In genomic region chr15:100088021-100088420, GRCm38 (mm10) we compare ENCODE assay signal across 12 mouse cellular contexts. TPM values are rescaled to one million over a fixed set of nuclear protein-coding genes. Genes with fewer than 3 reads are reported as not detected.
DNase-seq lines count a peak whose midpoint lies in the region; ATAC-seq lines count a peak whose summit lies in the region.
"Had no signal": no experiment of that assay in that cellular context is flagged by ENCODE, and none has a peak within 500 bp of the region (broad histone marks: within the 10 kb centered on the region; RNA-seq: fewer than 3 reads in every experiment).

No protein-coding gene starts in this region.

- peak overlapping the region; percentile 35; the same call in 1 of the 2 replicates for H3K27ac ChIP-seq in hindbrain, embryonic 10.5 days
- no peak overlapping the region for H3K27ac ChIP-seq in hindbrain, embryonic 11.5 days (ENCODE audit: low read depth, low read length)
- H3K27ac ChIP-seq: forebrain, embryonic 10.5 days; midbrain, embryonic 13.5 days had no signal

- no peaks in the 10 kb centered on the region for H3K9me3 ChIP-seq in hindbrain, embryonic 10.5 days
- no peaks in the 10 kb centered on the region for H3K9me3 ChIP-seq in hindbrain, embryonic 11.5 days (ENCODE audit: control insufficient read depth, low read length)
- H3K9me3 ChIP-seq: forebrain, embryonic 10.5 days; midbrain, embryonic 13.5 days had no signal

- H3K4me2 ChIP-seq in hindbrain, embryonic 11.5 days (replicated peaks; ENCODE audit: low read depth, low read length) = no peak overlapping the region
- H3K4me2 ChIP-seq: midbrain, embryonic 13.5 days had no signal

- no peak for ATAC-seq in hindbrain, embryonic 11.5 days (ENCODE audit: low FRiP score)
- ATAC-seq: activated CD4-positive, CD25-positive, alpha-beta regulatory T cell, adult 4 months; midbrain, embryonic 13.5 days had no signal

- H3K36me3 ChIP-seq in hindbrain, embryonic 10.5 days = no peaks in the 10 kb centered on the region
- no peaks in the 10 kb centered on the region for H3K36me3 ChIP-seq in hindbrain, embryonic 11.5 days (ENCODE audit: control insufficient read depth, insufficient read depth, low read length)
- H3K36me3 ChIP-seq: forebrain, embryonic 10.5 days; midbrain, embryonic 13.5 days had no signal

- DNase-seq in hindbrain, embryonic 10.5 days (ENCODE audit: low spot score) = no peak
- no peak for DNase-seq in hindbrain, embryonic 11.5 days (ENCODE audit: low spot score)
- peak; percentile 39 for DNase-seq in right cerebral cortex, adult 18-20 months
- no peak for DNase-seq in right cerebral cortex, postnatal 36 days (ENCODE audit: low spot score in 2 of 2)
- DNase-seq in fibroblast of lung, adult 2 months (ENCODE audit: low read depth) = peak; percentile 40
- peak; percentile 21 to 33 for DNase-seq in urinary bladder, postnatal 36 days (ENCODE audit: low spot score in 2 of 2)
- no peak for DNase-seq in MN1 (ENCODE audit: low spot score)
- DNase-seq: kidney, adult 11 months; thymus, postnatal 36 days had no signal

- H3K4me1 ChIP-seq in hindbrain, embryonic 10.5 days (replicated peaks) = peaks cover 36% of the 10 kb centered on the region
- peaks cover 5% of the 10 kb centered on the region; the same call in 1 of the 2 replicates for H3K4me1 ChIP-seq in hindbrain, embryonic 11.5 days (replicated peaks; ENCODE audit: control insufficient read depth, insufficient read depth, low read length)

- no peaks in the 10 kb centered on the region for H3K27me3 ChIP-seq in hindbrain, embryonic 10.5 days (ENCODE audit: insufficient read depth, poor library complexity, severe bottlenecking)
- no peaks in the 10 kb centered on the region for H3K27me3 ChIP-seq in hindbrain, embryonic 11.5 days (ENCODE audit: control insufficient read depth, insufficient read depth, low read length)
- H3K27me3 ChIP-seq: midbrain, embryonic 13.5 days had no signal

- 91% methylated on average over 7 of the region's 7 CpGs for WGBS in hindbrain, embryonic 10.5 days
- 88% methylated on average over 7 of the region's 7 CpGs for WGBS in hindbrain, embryonic 11.5 days

- no peak overlapping the region for H3K9ac ChIP-seq in hindbrain, embryonic 11.5 days (ENCODE audit: low read depth, low read length)
- H3K9ac ChIP-seq: midbrain, embryonic 13.5 days had no signal

- H3K4me3 ChIP-seq in hindbrain, embryonic 10.5 days = no peak overlapping the region
- no peak overlapping the region for H3K4me3 ChIP-seq in hindbrain, embryonic 11.5 days (ENCODE audit: low read depth, low read length)
- H3K4me3 ChIP-seq: forebrain, embryonic 10.5 days; midbrain, embryonic 13.5 days had no signal

RNA-seq across cellular contexts. Expression of gene Dip2b, which starts 49.6 kb away (rescaled TPM):
- 17.6 and 18.9 TPM in 2 replicates for polyA plus RNA-seq in hindbrain, embryonic 10.5 days (2016; fragmentation: Nextera tagmentation; extraction: Ambion mirVana)
- polyA plus RNA-seq in hindbrain, embryonic 11.5 days (2014; fragmentation: Nextera tagmentation; extraction: Ambion mirVana) = 24.1 and 29.6 TPM in 2 replicates

Comparison
In these comparisons a context has a peak if more than half of its experiments do, and no peak if none do; other contexts are left out.
1. DNase-seq: peak in right cerebral cortex, adult 18-20 months (single experiment), fibroblast of lung, adult 2 months (single experiment) and urinary bladder, postnatal 36 days (2 of 2); none in hindbrain, embryonic 10.5 days (single experiment), hindbrain, embryonic 11.5 days (single experiment), right cerebral cortex, postnatal 36 days (0 of 2) and MN1 (single experiment).